Mouse (Mus musculus) embryonic facial prominence, embryonic 12.5 days (tissue): ENCODE measurements at regions not wholly inside any gene's neighbourhood (a gene's known extent, or its start where the extent isn't known, plus 50 kb on each side); places are given as distances from the start of the nearest gene placed in this dataset.

ENCODE experiments used
- ATAC-seq: fragments of 200-750 bp; cut with Nextera tagmentation; 2 replicates; pipeline ENCODE4 v1.8.0; 2017; ENCODE audit not compliant: insufficient number of reproducible peaks, insufficient read depth, low FRiP score, low TSS enrichment
- H3K27ac ChIP-seq: fragments of 300-500 bp; sonication (generic); 2 replicates; pipeline ENCODE4 v1.5.1; 2016; ENCODE audit warnings: mild to moderate bottlenecking
- H3K27me3 ChIP-seq: fragments of 300-500 bp; sonication (generic); 2 replicates; pipeline ENCODE4 v1.6.1; 2016; ENCODE audit warnings: mild to moderate bottlenecking, moderate library complexity
- H3K36me3 ChIP-seq: fragments of 300-500 bp; sonication (generic); 2 replicates; pipeline ENCODE4 v1.6.1; 2016; ENCODE audit warnings: mild to moderate bottlenecking
- H3K4me1 ChIP-seq: fragments of 300-500 bp; sonication (generic); 2 replicates; pipeline ENCODE4 v1.6.1; 2016
- H3K4me2 ChIP-seq: fragments of 300-500 bp; sonication (generic); replicated peaks from 2 replicates; pipeline ENCODE4 v1.6.1; 2016; ENCODE audit warnings: mild to moderate bottlenecking, moderate library complexity
- H3K4me3 ChIP-seq: fragments of 300-500 bp; sonication (generic); 2 replicates; pipeline ENCODE4 v1.5.1; 2016; ENCODE audit warnings: mild to moderate bottlenecking
- H3K9ac ChIP-seq: fragments of 300-500 bp; sonication (generic); 2 replicates; pipeline ENCODE4 v1.6.1; 2016; ENCODE audit warnings: mild to moderate bottlenecking, moderate library complexity
- H3K9me3 ChIP-seq: fragments of 300-500 bp; sonication (generic); 2 replicates; pipeline ENCODE4 v1.6.1; 2016; ENCODE audit warnings: mild to moderate bottlenecking, moderate library complexity
- WGBS: fragments of 180-500 bp; shearing (Covaris S2); methylation state at CpG from one replicate; pipeline ENCODE4 v1.1.7; 2016; 5-methylcytosine and 5-hydroxymethylcytosine counted together

DNA sequence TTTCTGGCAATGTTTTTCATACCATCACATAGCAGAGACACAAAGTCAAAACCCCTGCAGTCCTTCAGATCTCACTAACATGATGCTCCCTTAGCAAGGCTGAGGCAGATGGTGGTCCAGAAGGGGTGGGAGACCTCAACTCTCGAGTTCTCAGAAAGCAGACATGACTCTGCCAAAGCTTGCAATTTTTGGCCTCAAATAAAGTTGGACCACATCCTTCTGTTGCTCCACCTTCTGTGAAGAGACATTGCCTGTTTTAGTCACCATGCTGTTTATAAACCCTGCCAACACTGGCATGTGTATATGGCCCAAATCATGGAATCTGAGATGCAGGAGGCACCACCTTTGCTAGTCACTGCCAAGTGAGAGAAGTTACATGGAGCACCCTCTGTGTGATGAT is 860.1 kb downstream of the Epha4 start:
- Histone ChIP-seq H3K4me1 (no peaks in the 10 kb centered on the region), H3K36me3 (no peaks in the 10 kb centered on the region), H3K4me3 (no peak overlapping the region), H3K4me2 (no peak overlapping the region), H3K9me3 (no peaks in the 10 kb centered on the region), H3K9ac (no peak overlapping the region), H3K27ac (no peak overlapping the region), H3K27me3 (no peaks in the 10 kb centered on the region)
- 76% methylated on average over 1 of the region's 1 CpGs for WGBS
- ATAC-seq: no peak

DNA sequence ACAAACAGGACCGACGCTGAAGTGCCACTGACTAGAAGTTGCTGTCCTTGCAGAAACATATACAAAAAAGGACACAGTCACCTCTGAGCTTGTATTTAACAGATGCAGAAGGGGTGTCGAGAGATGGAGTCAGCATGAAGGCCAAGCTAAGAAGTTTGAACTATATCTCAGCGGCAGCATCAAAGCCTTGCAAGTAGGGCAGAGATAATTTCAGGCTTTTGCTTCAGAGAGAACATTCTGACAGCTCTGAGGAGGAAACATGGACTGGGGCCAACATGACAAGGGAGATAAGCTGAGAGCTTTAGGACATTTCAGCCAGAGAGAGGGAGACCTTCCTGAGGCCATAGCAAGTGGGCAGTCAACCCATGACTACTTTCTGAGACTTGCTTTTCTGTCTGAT is 856.7 kb downstream of the Epha4 start:
- WGBS: 89% methylated on average over 4 of the region's 4 CpGs

DNA sequence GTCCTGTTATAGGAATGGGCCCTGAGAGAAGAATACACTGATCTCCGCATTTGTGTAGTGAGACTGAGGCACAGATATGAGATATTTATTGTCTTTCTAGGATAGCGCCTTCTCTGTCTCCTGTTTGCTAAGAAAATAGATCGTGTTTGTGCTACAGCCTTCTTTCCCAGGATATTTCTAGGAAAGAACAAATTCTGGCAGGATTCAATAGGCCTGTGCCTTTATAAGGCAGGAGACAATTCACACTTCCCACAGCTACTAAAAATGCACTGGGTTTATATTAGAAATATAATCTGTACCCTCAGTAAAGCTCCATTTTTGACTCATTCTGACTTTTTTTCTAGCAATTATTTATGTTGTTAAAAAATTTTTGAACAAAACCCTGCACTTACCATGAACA is 854.7 kb downstream of the Epha4 start:
- 92% methylated on average over 3 of the region's 3 CpGs for WGBS
- no peaks in the 10 kb centered on the region for H3K9me3 ChIP-seq
- ATAC-seq: no peak
- no peak overlapping the region for H3K4me2 ChIP-seq
- no peaks in the 10 kb centered on the region for H3K4me1 ChIP-seq
- H3K36me3 ChIP-seq: no peaks in the 10 kb centered on the region
- H3K27ac ChIP-seq: no peak overlapping the region
- H3K27me3 ChIP-seq: no peaks in the 10 kb centered on the region
- no peak overlapping the region for H3K4me3 ChIP-seq
- H3K9ac ChIP-seq: no peak overlapping the region

More for the DNA sequence above, 856.7 kb downstream of the Epha4 start:
- no peak overlapping the region for H3K9ac ChIP-seq
- no peak overlapping the region for H3K4me3 ChIP-seq
- H3K4me1 ChIP-seq: no peaks in the 10 kb centered on the region
- no peak overlapping the region for H3K27ac ChIP-seq
- no peaks in the 10 kb centered on the region for H3K27me3 ChIP-seq
- H3K36me3 ChIP-seq: no peaks in the 10 kb centered on the region
- no peak overlapping the region for H3K4me2 ChIP-seq
- H3K9me3 ChIP-seq: no peaks in the 10 kb centered on the region
- no peak for ATAC-seq

DNA sequence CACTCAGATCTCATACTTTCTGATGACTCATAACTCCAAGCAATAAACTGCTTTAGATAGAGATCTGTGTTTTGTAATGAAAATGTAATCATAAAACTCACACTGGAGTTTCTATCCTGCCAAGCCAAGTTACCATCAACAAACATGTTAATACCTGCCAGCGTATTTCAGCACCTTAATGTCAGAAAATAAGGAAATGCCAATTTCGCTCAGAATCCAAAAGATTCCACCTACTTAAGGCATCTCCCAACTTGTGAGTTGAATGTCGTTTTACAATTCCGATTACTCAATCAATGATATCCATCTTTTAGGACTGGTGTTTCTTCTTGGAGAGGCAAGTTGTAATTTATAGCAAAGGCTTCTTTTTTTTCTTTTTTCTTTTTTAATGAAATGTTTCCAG is 850.5 kb downstream of the Epha4 start:
- Histone ChIP-seq H3K27me3 (no peaks in the 10 kb centered on the region), H3K9me3 (no peaks in the 10 kb centered on the region), H3K4me1 (no peaks in the 10 kb centered on the region), H3K4me2 (no peak overlapping the region), H3K4me3 (no peak overlapping the region), H3K27ac (no peak overlapping the region), H3K9ac (no peak overlapping the region), H3K36me3 (no peaks in the 10 kb centered on the region)
- ATAC-seq: no peak
- WGBS: 83% methylated on average over 4 of the region's 4 CpGs

DNA sequence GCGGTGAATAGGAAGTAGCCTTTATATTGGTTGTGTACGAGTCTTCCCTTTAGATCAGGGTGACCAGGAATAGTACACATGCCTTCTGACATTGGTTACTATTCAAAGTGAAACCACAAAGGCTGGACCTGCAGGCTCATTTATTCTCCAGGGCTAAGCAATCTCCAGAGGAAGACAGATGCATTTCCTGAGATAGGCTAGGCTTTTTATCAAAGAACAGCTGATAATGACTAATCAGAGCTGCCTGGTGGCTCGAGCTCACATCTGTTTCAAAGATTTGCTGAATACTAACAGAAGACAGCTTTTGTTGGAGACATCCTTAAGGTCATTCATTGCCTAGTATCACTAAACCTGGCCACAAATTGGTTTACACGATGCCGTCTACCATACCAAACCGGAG is 838.1 kb downstream of the Epha4 start:
- WGBS: 58% methylated on average over 6 of the region's 6 CpGs
- no peaks in the 10 kb centered on the region for H3K4me1 ChIP-seq
- no peak overlapping the region for H3K4me2 ChIP-seq
- no peak for ATAC-seq
- H3K9ac ChIP-seq: no peak overlapping the region
- H3K36me3 ChIP-seq: no peaks in the 10 kb centered on the region
- no peak overlapping the region for H3K27ac ChIP-seq
- no peak overlapping the region for H3K4me3 ChIP-seq
- H3K27me3 ChIP-seq: no peaks in the 10 kb centered on the region
- H3K9me3 ChIP-seq: no peaks in the 10 kb centered on the region

DNA sequence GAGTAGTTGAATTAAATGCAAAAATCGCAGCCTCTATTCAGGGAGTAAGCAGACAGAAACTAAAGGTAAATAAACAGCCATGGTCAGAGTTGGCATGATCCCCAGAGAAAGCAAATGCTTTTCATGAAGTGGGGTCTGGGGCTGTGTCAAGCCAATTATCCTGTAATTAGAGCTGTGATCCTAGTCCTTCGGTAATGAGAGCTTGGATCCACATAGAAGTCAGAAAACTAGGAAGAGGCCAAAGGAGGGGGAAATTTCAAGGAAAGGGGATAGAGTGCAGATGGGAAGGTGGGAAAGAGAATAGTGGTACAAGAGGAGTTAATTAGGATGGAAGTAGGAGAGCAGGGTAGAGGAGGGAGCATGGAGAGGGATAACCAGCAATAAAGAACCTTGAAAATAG is 809.3 kb downstream of the Epha4 start:
- H3K36me3 ChIP-seq: no peaks in the 10 kb centered on the region
- H3K4me3 ChIP-seq: no peak overlapping the region
- 41% methylated on average over 2 of the region's 2 CpGs for WGBS
- no peaks in the 10 kb centered on the region for H3K27me3 ChIP-seq
- peaks cover 4% of the 10 kb centered on the region; the same call in 1 of the 2 replicates for H3K4me1 ChIP-seq
- H3K9me3 ChIP-seq: no peaks in the 10 kb centered on the region
- ATAC-seq: no peak
- no peak overlapping the region for H3K9ac ChIP-seq
- H3K4me2 ChIP-seq: no peak overlapping the region
- no peak overlapping the region for H3K27ac ChIP-seq

DNA sequence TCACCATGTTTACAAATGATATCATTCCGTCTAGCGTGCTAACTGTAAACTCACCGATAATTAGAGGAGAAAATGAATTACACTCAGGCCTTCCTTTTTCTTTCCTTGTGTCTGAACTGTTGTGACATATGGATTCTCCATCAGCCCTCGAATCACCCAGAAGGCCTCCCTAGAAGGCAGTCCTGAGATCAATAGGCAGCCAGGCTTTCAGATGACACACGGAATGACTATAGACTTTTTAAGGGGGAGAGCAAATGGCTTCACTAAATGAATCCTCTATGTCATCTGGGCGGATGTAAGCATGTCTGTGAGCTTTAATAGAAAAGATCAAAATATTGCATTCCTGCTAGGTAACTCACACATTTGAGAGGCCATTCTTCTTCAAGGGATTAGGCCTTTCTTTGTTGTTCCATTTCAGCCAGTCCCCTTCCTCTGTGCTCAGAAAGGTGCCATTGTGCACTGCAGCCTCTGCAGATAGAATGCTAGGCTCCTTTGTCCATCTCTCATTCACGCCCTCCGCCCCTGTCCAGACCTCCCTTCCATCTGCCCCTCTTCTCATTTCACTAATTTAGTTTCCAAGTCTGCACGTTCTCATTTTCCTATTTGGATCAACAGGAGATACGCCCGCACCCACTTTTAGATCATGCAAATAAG is 797.1 kb downstream of the Epha4 start:
- H3K4me2 ChIP-seq: no peak overlapping the region
- no peak overlapping the region for H3K4me3 ChIP-seq
- no peak overlapping the region for H3K9ac ChIP-seq
- 67% methylated on average over 11 of the region's 11 CpGs for WGBS
- no peak for ATAC-seq
- no peaks in the 10 kb centered on the region for H3K4me1 ChIP-seq
- no peak overlapping the region for H3K27ac ChIP-seq
- no peaks in the 10 kb centered on the region for H3K9me3 ChIP-seq
- no peaks in the 10 kb centered on the region for H3K27me3 ChIP-seq
- no peaks in the 10 kb centered on the region for H3K36me3 ChIP-seq

DNA sequence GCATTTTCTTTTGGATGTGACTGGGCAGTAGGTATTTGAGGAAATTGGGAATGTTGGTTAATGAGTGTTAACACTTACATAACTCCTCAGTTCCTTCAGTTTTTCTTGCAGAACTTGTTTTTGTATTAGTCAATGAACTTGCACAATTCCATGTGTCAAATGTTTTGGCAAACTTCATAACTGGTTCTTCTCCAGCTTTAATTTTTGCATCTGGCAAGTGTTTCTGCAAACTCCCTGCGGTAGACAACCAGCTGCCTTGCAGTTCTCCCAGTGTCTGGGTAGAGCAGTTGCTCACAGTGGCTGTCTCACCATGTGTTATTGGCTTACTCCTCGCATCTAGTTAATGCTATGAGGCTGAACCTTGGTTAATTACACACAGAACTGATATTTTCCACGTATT is 790.4 kb downstream of the Epha4 start:
- no peak overlapping the region for H3K27ac ChIP-seq
- H3K4me2 ChIP-seq: no peak overlapping the region
- H3K9me3 ChIP-seq: no peaks in the 10 kb centered on the region
- H3K9ac ChIP-seq: no peak overlapping the region
- H3K27me3 ChIP-seq: no peaks in the 10 kb centered on the region
- no peaks in the 10 kb centered on the region for H3K36me3 ChIP-seq
- no peak for ATAC-seq
- 76% methylated on average over 3 of the region's 3 CpGs for WGBS
- H3K4me1 ChIP-seq: no peaks in the 10 kb centered on the region
- H3K4me3 ChIP-seq: no peak overlapping the region

DNA sequence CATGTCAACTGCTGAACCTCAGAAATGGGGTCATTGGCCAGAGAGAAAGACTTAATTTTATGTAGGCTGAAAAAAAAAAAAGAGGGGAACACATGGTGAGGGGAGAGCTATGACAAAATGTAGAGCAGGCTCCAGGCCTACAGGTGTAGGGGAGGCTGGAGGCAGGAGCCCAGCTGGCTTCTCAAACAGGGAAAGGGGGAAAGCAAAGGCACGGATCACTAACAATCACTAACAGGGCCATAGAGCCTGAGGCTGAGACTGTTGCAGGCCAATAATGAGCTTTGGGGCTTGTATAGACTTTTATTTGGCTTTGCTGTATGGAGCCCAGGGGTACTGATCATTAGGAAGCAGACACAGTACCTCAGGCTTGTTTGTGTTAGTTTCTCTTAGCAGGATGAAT is 777.9 kb downstream of the Epha4 start:
- H3K4me1 ChIP-seq: no peaks in the 10 kb centered on the region
- H3K36me3 ChIP-seq: no peaks in the 10 kb centered on the region
- H3K4me3 ChIP-seq: no peak overlapping the region
- no peak overlapping the region for H3K4me2 ChIP-seq
- no peaks in the 10 kb centered on the region for H3K9me3 ChIP-seq
- ATAC-seq: no peak
- H3K9ac ChIP-seq: no peak overlapping the region
- 41% methylated on average over 1 of the region's 1 CpGs for WGBS
- no peak overlapping the region for H3K27ac ChIP-seq
- no peaks in the 10 kb centered on the region for H3K27me3 ChIP-seq

DNA sequence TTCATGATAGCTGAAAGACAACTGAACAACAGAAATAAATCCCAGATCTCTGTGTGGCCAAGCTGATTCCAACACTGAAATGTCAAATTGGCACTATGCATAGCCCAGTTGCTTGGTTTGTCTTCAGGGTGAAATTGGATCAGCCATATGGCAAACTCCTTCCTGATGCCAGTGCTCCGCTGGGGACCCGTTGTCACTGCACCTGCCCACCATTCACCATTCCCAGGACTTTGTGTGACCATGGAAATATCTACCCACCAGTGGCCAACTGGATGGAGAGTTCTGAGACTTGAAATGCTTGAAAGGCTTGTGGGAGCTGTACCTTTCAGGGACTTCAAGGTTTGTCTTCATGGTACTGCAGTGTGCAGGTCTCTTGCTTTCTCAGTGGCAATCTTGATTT is 777.2 kb downstream of the Epha4 start:
- Histone ChIP-seq H3K27ac (no peak overlapping the region), H3K4me2 (no peak overlapping the region), H3K4me3 (no peak overlapping the region), H3K4me1 (no peaks in the 10 kb centered on the region), H3K27me3 (no peaks in the 10 kb centered on the region), H3K9ac (no peak overlapping the region), H3K36me3 (no peaks in the 10 kb centered on the region), H3K9me3 (no peaks in the 10 kb centered on the region)
- WGBS: 82% methylated on average over 2 of the region's 2 CpGs
- no peak for ATAC-seq

DNA sequence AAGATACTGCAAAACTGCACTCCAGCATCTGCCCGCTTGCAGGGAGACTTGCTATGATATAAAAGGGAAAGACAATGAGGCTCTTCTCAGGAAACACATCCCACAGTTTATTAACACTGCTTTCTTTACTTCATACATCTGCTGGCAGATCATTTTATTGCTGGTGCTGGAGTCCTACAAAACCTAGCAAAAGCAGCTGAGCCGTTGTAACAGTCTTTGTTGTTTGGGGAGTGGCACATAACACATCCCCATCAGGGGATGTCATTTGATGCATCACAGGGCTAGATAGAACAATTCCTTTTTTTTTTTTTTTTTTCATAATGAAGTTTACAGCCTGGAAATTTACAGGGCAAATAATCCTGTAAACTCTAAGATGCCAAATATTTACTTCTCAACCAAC is 742.2 kb downstream of the Epha4 start:
- H3K27me3 ChIP-seq: no peaks in the 10 kb centered on the region
- no peaks in the 10 kb centered on the region for H3K9me3 ChIP-seq
- 89% methylated on average over 2 of the region's 2 CpGs for WGBS
- H3K4me2 ChIP-seq: no peak overlapping the region
- H3K4me3 ChIP-seq: no peak overlapping the region
- no peak overlapping the region for H3K9ac ChIP-seq
- H3K36me3 ChIP-seq: no peaks in the 10 kb centered on the region
- H3K4me1 ChIP-seq: no peaks in the 10 kb centered on the region
- ATAC-seq: no peak
- no peak overlapping the region for H3K27ac ChIP-seq

DNA sequence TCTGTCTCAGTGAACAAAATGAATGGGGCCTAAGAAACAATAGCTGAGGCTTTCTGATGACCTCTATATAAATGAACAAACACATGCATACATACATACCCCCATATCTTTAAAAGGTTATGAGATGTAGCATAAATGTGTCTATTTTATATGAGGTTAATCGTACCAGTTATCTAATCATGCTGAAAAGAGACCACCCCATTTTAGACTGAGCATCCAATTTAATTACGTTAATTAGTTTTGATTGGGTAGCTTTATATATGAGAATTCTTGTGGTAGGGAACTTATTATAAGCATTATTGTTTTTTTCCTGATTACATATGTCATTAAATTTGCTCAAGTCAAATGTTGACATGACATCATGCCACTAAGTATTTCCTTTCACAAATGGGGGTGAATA is 728.0 kb downstream of the Epha4 start:
- ATAC-seq: no peak
- H3K27ac ChIP-seq: no peak overlapping the region

DNA sequence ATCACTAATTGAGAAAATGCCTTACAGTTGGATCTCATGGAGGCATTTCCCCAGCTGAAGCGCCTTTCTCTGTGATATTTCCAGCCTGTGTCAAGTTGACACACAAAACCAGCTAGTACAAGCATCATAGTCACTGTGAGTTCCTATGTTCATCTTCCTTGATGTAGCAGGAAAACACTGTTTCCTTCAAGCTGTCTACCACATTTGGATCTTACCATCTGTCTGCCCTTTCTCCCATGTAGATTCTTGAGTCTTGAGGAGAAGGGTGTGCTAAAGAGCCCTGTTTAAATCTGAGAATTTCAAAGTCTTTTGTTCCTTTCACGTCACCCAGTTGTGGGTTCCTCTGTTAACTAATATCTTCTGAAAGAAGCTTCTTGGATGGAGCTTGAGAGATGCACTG is 721.5 kb downstream of the Epha4 start:
- no peak overlapping the region for H3K27ac ChIP-seq
- no peaks in the 10 kb centered on the region for H3K4me1 ChIP-seq
- ATAC-seq: no peak
- H3K27me3 ChIP-seq: no peaks in the 10 kb centered on the region
- no peaks in the 10 kb centered on the region for H3K9me3 ChIP-seq
- no peak overlapping the region for H3K9ac ChIP-seq
- H3K36me3 ChIP-seq: no peaks in the 10 kb centered on the region
- H3K4me3 ChIP-seq: no peak overlapping the region
- no peak overlapping the region for H3K4me2 ChIP-seq
- WGBS: 77% methylated on average over 2 of the region's 2 CpGs

More for the DNA sequence above, 728.0 kb downstream of the Epha4 start:
- no peak overlapping the region for H3K4me2 ChIP-seq
- H3K9me3 ChIP-seq: no peaks in the 10 kb centered on the region
- no peaks in the 10 kb centered on the region for H3K27me3 ChIP-seq
- WGBS: 92% methylated on average over 2 of the region's 2 CpGs
- no peak overlapping the region for H3K4me3 ChIP-seq
- H3K9ac ChIP-seq: no peak overlapping the region
- H3K36me3 ChIP-seq: no peaks in the 10 kb centered on the region
- H3K4me1 ChIP-seq: no peaks in the 10 kb centered on the region
